Mouse (Mus musculus) hindlimb bud, embryonic 11.5 days (tissue): ENCODE data around the gene Pcyox1.
"Not testable (repeated sequence)": the region's sequence is repeated elsewhere in the genome, so short reads cannot be mapped to it uniquely, and the experiment has no call there.

Experiments
- DNase-seq: peaks from one replicate; pipeline ENCODE4 v3.0.0-alpha.2; 2012; ENCODE audit warnings: low read depth, low spot score; ENCODE audit errors: extremely low spot score

Pcyox1 gene

GRCm38 (mm10) chr6:86368479-86368878, 28.5 kb downstream of the Pcyox1 start:
- DNase-seq, result no peak

GRCm38 (mm10) chr6:86366853-86367249, 30.1 kb downstream of the Pcyox1 start:
- DNase-seq, result no peak

- DNase-seq, result no peak
Observed at GRCm38 (mm10) chr6:86366125-86366852, 30.7 kb downstream of the Pcyox1 start.

GRCm38 (mm10) chr6:86365371-86366124, 31.4 kb downstream of the Pcyox1 start, which contains the start of gene Fam136a:
Gene Fam136a (plus strand): TSS chr6:86365646.
- DNase-seq, result peak; percentile 89

- DNase-seq, result peak; percentile 79
Observed at GRCm38 (mm10) chr6:86364442-86365141, 32.4 kb downstream of the Pcyox1 start.

- no peak for DNase-seq
Observed at GRCm38 (mm10) chr6:86361373-86361772, 35.6 kb downstream of the Pcyox1 start.

GRCm38 (mm10) chr6:86360691-86361090, 36.3 kb downstream of the Pcyox1 start:
- no peak for DNase-seq

GRCm38 (mm10) chr6:86356956-86357355, 40.0 kb downstream of the Pcyox1 start:
- no peak for DNase-seq

GRCm38 (mm10) chr6:86354948-86355347, 42.0 kb downstream of the Pcyox1 start:
- DNase-seq, result no peak

- DNase-seq, result no peak
Observed at GRCm38 (mm10) chr6:86349257-86349656, 47.7 kb downstream of the Pcyox1 start.

GRCm38 (mm10) chr6:86346063-86346462, 50.9 kb downstream of the Pcyox1 start:
- no peak for DNase-seq

GRCm38 (mm10) chr6:86343656-86344055, 53.3 kb downstream of the Pcyox1 start:
- DNase-seq, result no peak

GRCm38 (mm10) chr6:86336340-86336739, 60.6 kb downstream of the Pcyox1 start:
- not testable (repeated sequence) for DNase-seq
